Mouse (Mus musculus): ENCODE results near the gene Tlr6.

The Tlr6 gene

DNA sequence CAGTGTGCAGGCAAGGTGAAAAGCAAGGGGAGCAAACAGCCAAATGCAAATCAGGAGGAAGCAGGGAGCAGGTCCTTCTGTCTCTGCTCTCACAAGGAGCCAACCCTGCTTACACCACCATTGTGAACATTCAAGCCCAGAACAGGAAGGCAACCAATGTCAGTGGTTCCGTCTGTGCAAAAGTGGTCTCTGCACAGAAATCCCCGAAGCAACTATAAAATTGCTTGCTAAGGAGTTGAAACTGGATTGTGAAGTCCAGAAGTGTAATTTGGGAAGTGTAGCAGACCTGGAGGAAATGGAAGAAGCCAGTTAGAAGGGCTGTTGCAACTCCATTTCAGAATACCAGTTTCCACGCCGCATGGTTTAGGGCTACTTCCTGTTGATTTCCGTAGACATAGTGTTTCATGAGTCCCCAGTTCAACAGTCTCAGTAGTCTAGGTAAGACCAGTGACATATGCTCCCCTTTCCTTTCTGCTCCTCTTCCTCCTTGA is 37.0 kb downstream of the Tlr6 start:
- no peak for DNase-seq

DNA sequence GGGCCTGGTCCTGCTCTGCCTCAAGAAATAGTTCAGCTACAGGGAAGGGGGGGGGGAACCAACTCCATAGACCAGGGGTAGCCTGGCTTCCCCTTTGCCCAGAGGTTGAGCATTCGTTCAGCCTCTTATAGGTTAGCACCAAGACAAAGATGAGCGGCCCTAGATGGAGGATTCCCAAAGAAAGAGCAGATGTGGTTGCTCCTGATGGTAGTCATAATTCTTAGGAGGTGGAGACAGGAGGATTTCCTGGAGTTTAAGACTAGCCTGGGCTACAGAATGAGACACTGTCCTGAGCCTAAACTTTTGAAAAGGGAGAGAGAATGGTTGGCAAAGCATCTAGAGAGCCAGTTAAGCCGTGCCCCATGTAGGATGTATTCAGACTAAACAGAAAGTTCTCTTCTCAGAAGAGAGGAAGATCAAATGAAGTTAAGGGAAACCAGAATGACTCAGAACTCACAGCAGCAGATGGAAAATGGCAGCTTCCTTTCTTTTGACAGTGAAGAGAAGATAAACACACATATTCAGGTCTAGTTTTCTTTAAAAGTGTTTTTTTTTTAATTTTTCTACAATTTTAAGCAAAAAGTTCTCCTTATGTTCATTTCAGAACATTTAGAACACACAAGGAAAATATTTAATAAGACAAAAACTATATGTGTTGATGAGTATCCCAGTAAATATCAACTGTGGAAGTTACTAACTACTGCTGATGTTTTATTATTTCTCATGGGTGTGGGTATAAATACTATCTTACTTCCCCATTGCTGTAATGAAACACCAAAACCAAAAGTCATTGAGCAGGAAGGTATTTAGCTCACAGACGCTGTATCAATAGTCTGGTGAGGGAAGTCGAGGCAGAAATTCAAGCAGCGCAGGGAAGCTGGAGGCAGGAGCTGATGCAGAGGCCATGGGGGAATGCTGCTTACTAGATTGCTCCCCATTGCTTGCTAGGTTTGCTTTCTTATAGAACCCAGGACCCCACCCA is 41.0 kb downstream of the Tlr6 start:
- DNase-seq: no peak

DNA sequence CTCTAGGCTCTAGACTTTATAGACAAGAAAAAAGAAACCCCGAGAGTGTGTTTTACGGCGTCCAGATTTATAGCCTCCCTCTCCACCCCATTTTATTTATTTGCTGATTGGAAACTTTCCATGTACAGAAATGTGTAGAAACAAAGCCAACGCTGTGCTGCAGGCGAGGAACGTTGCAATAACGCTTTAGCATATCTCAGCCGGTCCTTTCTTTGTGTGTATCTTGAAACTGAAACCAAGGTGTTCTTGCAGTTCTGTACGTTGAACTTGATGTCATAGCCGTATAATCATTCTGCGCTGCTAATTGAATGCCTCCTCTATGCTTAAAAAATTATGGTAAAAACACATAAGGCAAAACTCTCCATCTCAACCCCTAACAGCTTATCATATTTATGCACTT is 42.2 kb downstream of the Tlr6 start:
- no peak for DNase-seq

DNA sequence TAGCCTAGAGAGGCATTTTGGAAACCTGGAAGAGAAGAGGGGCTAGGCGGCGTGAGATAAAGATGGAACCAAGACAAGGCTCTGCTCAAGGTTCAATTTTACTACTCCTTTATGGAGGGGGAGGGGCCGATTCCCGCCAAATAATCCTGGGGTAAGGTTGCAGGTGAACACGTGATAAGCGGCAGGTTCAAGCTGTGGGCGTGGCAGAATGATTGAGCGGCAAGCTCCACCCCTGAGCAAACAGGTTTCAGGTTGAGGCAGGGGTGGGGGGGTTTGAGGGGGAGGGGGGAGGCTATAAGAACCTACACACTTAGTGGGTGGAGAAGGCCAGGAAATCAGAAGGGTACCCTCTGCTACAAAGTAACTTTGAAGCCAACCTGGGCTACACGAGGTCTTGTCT is 42.7 kb downstream of the Tlr6 start:
- DNase-seq: no peak

DNA sequence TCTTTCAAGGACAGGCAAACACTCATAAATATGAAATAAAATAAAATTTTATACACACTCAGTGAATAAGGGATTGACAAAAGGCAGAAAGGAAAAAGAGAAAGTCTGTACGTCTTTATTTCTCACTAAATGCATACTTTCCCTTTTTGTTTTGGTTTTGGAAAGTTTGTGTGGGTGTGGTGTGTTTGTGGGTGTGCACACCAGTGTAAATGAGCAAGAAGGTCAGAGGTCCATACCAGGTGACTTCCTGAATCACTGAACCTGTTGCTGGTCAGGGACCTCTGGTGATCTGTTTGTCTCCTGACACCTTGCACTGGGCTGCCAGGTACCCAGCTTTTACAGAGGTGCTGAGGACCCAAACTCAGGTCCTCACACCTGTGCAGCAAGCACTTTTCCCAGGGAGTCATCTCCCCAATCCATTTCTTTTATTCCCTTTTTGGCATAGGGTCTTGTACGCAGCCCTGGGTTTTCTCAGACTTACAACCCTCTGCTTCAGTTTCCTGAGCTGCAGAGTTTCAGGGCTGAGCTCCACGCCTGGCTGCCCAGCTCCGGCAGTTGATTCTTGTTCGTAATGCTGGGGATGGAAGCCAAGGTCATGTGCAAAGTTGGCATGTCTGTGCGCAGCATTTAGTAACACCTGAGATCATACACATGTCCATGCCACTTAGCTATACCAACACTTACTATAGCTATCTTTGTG is 51.2 kb downstream of the Tlr6 start:
- no peak for DNase-seq

DNA sequence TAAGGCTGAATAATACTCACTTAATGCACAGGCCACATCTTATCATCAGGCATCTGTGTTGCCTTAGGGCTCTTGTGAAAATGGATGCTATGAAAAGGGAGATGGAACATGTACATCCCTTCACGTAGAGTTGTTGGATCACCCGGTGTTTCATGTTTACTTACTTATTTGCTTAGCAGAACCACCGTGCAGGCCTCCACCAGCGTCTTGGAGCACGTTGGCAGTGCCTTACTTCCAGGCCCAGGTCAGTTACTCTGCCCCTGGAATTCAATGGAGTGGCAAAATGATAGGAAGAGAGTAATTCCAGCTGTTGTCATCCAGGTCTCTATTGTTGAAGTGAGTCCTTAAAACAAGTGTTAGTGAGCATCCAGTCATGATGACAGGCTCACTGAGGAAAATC is 52.0 kb downstream of the Tlr6 start:
- no peak for DNase-seq

DNA sequence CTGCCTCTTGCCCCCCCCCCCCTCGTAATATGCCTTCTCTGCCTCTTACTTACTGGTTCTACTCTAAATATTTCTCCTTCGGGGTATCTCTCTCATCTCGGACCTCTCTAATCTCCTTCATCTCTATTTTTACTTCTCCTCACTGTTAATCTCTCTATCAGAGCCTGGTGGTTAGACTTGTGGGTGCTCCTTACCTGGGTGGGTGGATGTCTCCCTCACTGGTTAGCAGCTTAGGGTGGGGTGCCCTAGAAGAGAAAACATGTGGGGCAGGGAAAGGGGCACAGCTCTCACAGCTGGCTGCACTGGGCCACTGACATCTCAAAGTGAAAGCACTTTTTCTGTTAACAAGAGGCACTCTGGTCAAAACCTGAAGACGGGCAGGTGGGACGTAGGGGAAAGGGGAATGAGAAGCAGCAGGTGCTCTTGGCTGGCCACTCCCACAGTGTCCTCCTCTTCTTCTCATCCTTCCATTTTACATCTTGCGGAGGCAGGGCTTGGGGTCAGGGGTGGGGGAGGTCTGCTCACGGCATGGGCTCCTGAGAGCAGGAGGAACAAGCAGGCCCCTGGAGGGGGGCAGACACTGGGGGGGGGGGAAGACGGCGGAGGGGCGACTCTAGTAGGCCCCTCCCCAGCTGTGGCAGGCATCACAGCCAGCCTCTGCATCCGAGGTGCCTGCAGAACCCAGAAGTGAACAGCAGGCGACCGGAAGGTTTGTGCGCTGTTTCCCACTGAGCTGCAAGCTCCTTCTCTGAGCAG is 54.2 kb downstream of the Tlr6 start:
- no peak for DNase-seq
